Mouse (Mus musculus): ENCODE measurements around the gene Sycp2l. TPM values are rescaled to one million over a fixed set of nuclear protein-coding genes. Genes with fewer than 3 reads are reported as not detected.

Sycp2l gene
- total and polyA plus RNA-seq, 2 experiments from 2014 or later: 0.23 TPM; not detected in 1

GRCm38 (mm10) chr13:41097324-41098058 lies 16.6 kb upstream of the Sycp2l start:
- H3K4me2 ChIP-seq (ENCODE audit: low read depth, low read length): no peak overlapping the region
- H3K27me3 ChIP-seq (ENCODE audit: insufficient read depth, low read length): no peaks in the 10 kb centered on the region
- H3K36me3 ChIP-seq (ENCODE audit: insufficient read depth, low read length): no peaks in the 10 kb centered on the region
- WGBS: 82% methylated on average over 16 of the region's 16 CpGs
- H3K9me3 ChIP-seq (ENCODE audit: low read length): no peaks in the 10 kb centered on the region
- no peaks in the 10 kb centered on the region for H3K4me1 ChIP-seq (ENCODE audit: insufficient read depth, low read length)
- DNase-seq (ENCODE audit: low spot score): no peak
- TF ChIP-seq CTCF (IDR thresholded peaks at IDR 0.05; ENCODE audit: low read depth): no peak
- H3K27ac ChIP-seq: no peak overlapping the region
- H3K9ac ChIP-seq (replicated peaks; ENCODE audit: low read length): no peak overlapping the region
- no peak for ATAC-seq
- H3K4me3 ChIP-seq (ENCODE audit: low read length): no peak overlapping the region

DNA sequence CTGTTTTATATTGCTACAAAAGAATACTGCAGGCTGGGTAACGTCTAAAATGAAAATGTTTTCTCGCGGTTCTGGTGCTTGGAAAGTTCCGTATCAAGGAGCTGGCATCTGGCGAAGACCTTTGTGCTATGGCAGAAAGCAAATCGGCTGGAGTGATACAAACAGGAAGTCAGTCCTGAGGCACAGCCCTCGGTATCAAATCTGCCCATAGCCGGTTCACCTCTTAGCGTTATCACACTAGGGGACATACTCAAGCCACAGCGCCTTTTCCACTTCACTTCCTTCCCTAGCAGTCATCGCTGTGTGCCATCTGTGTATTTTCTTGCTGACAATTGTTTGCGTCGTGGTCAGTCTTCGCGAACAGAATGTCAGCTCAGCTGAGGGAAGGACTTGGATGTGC lies 15.8 kb upstream of the Sycp2l start:
- Histone ChIP-seq H3K4me3 (ENCODE audit: low read length) (no peak overlapping the region), H3K4me1 (ENCODE audit: insufficient read depth, low read length) (no peaks in the 10 kb centered on the region), H3K9ac (replicated peaks; ENCODE audit: low read length) (no peak overlapping the region), H3K27ac (no peak overlapping the region), H3K4me2 (ENCODE audit: low read depth, low read length) (no peak overlapping the region), H3K27me3 (ENCODE audit: insufficient read depth, low read length) (no peaks in the 10 kb centered on the region), H3K36me3 (ENCODE audit: insufficient read depth, low read length) (no peaks in the 10 kb centered on the region), H3K9me3 (ENCODE audit: low read length) (no peaks in the 10 kb centered on the region)
- WGBS: 81% methylated on average over 15 of the region's 15 CpGs
- DNase-seq (ENCODE audit: low spot score) (no peak), ATAC-seq (no peak)
- TF ChIP-seq CTCF (IDR thresholded peaks at IDR 0.05; ENCODE audit: low read depth): no peak

GRCm38 (mm10) chr13:41100031-41100430 lies 14.1 kb upstream of the Sycp2l start:
- no peak for TF ChIP-seq CTCF (IDR thresholded peaks at IDR 0.05; ENCODE audit: low read depth)
- Histone ChIP-seq H3K9me3 (ENCODE audit: low read length) (no peaks in the 10 kb centered on the region), H3K4me3 (ENCODE audit: low read length) (no peak overlapping the region), H3K27me3 (ENCODE audit: insufficient read depth, low read length) (no peaks in the 10 kb centered on the region), H3K36me3 (ENCODE audit: insufficient read depth, low read length) (no peaks in the 10 kb centered on the region), H3K4me1 (ENCODE audit: insufficient read depth, low read length) (no peaks in the 10 kb centered on the region), H3K4me2 (ENCODE audit: low read depth, low read length) (no peak overlapping the region), H3K27ac (no peak overlapping the region), H3K9ac (replicated peaks; ENCODE audit: low read length) (no peak overlapping the region)
- DNase-seq (ENCODE audit: low spot score) (no peak), ATAC-seq (no peak)
- WGBS: 91% methylated on average over 2 of the region's 2 CpGs

DNA sequence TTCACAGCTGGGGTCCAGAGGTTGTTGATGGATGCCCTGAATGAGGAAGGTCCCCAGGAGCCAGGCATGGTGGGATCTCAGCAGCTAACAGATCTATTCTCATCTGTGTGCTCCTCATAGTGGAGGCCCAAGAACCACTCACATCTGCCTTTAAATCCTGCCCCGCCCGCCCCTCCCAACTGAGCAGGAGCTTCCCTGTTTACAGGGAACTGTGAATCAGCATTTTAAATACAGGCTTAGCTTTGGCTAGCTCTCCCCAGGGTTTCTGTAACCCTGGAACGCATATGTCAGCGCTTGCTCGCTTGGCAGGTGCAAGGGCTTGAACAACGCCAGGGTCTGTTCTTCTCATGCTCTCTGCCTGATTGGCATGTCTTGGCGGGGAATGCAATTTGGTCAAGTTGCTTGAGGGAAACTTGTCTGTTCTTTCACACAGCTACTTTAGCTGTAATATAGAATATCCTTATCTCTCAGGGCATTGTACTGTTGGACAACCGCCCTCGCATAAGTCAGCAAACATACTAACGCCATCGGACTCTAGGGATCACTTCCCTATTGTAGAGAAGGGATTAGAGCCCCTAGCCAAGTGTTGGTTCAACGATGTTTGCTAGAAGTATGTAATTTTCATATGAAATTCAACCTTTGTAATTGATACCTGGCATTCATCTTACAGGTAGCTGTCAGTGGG lies 10.1 kb upstream of the Sycp2l start:
- WGBS: 64% methylated on average over 12 of the region's 12 CpGs
- Histone ChIP-seq H3K4me3 (ENCODE audit: low read length) (no peak overlapping the region), H3K27ac (no peak overlapping the region), H3K4me2 (ENCODE audit: low read depth, low read length) (no peak overlapping the region), H3K9me3 (ENCODE audit: low read length) (no peaks in the 10 kb centered on the region), H3K36me3 (ENCODE audit: insufficient read depth, low read length) (no peaks in the 10 kb centered on the region), H3K27me3 (ENCODE audit: insufficient read depth, low read length) (no peaks in the 10 kb centered on the region), H3K9ac (replicated peaks; ENCODE audit: low read length) (no peak overlapping the region), H3K4me1 (ENCODE audit: insufficient read depth, low read length) (no peaks in the 10 kb centered on the region)
- no peak for DNase-seq (ENCODE audit: low spot score)
- TF ChIP-seq CTCF (IDR thresholded peaks at IDR 0.05; ENCODE audit: low read depth): no peak
- no peak for ATAC-seq

DNA sequence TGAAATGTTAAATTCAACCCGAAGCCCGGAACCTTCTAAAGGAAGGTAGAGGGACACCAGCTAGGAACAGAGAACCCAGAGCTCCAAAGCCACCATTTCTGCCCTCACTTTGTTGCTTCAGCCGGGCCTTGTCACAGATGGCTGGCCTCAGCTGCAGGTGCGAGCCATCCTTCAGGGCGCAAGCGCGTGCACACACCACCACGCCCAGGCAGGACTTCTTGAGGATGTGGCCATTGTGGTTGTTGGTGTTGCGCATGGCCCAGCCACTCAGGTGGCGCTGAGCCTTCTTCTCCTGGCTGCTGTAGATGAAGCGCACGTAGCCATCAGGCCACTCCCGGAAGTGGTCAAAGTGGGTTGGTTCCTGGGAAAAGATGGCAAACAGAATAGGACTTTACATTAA lies 8.6 kb upstream of the Sycp2l start:
- Histone ChIP-seq H3K4me2 (ENCODE audit: low read depth, low read length) (no peak overlapping the region), H3K4me1 (ENCODE audit: insufficient read depth, low read length) (no peaks in the 10 kb centered on the region), H3K4me3 (ENCODE audit: low read length) (no peak overlapping the region), H3K9me3 (ENCODE audit: low read length) (no peaks in the 10 kb centered on the region), H3K27ac (no peak overlapping the region), H3K36me3 (ENCODE audit: insufficient read depth, low read length) (no peaks in the 10 kb centered on the region), H3K9ac (replicated peaks; ENCODE audit: low read length) (no peak overlapping the region), H3K27me3 (ENCODE audit: insufficient read depth, low read length) (no peaks in the 10 kb centered on the region)
- no peak for TF ChIP-seq CTCF (IDR thresholded peaks at IDR 0.05; ENCODE audit: low read depth)
- ATAC-seq (no peak), DNase-seq (ENCODE audit: low spot score) (no peak)
- WGBS: 93% methylated on average over 13 of the region's 13 CpGs

GRCm38 (mm10) chr13:41110935-41111334 lies 3.2 kb upstream of the Sycp2l start, which contains the start of gene Gcm2:
TSS of gene Gcm2 (minus strand) at chr13:41111035.
- no peaks in the 10 kb centered on the region for H3K36me3 ChIP-seq (ENCODE audit: insufficient read depth, low read length)
- H3K9me3 ChIP-seq (ENCODE audit: low read length): no peaks in the 10 kb centered on the region
- no peak within 1 kb of the TSS for H3K9ac ChIP-seq (replicated peaks; ENCODE audit: low read length)
- no peak within 1 kb of the TSS for H3K4me2 ChIP-seq (ENCODE audit: low read depth, low read length)
- TF ChIP-seq CTCF (IDR thresholded peaks at IDR 0.05; ENCODE audit: low read depth): no peak
- ATAC-seq (no peak), DNase-seq (ENCODE audit: low spot score) (no peak)
- no peaks in the 10 kb centered on the region for H3K27me3 ChIP-seq (ENCODE audit: insufficient read depth, low read length)
- WGBS: 78% methylated on average over 3 of the region's 3 CpGs
- H3K27ac ChIP-seq: no peak within 1 kb of the TSS
- H3K4me1 ChIP-seq (ENCODE audit: insufficient read depth, low read length): no peaks in the 10 kb centered on the region
- no peak within 1 kb of the TSS for H3K4me3 ChIP-seq (ENCODE audit: low read length)
